Mouse (Mus musculus) myocyte (in vitro differentiated cells): ENCODE results near the gene Dtx4.

Experiments used
- E2F4 ChIP-seq: IDR thresholded peaks from one replicate; pipeline ENCODE4 v1.6.1; 2011; ENCODE audit warnings: mild to moderate bottlenecking, control low read depth, moderate library complexity; ENCODE audit not compliant: insufficient read depth
- MYOG ChIP-seq, 3 experiments: IDR thresholded peaks; one replicate each; pipeline ENCODE4 v1.6.1; 2011; ENCODE audit warnings: control low read depth in 2 of 3, low read depth in 2 of 3, mild to moderate bottlenecking in 2 of 3; ENCODE audit not compliant: insufficient read length in 2 of 3, control insufficient read depth in 1 of 3, insufficient read depth in 1 of 3
- POLR2A ChIP-seq: IDR thresholded peaks from one replicate; pipeline ENCODE4 v1.6.1; 2011; ENCODE audit warnings: low read depth, mild to moderate bottlenecking, control low read depth, moderate library complexity; ENCODE audit not compliant: insufficient read length
- POLR2AphosphoS2 ChIP-seq: IDR thresholded peaks from one replicate; pipeline ENCODE4 v1.6.1; 2011; ENCODE audit warnings: low read depth, control low read depth; ENCODE audit not compliant: insufficient read length
- REST ChIP-seq: IDR thresholded peaks from one replicate; pipeline ENCODE4 v1.6.1; 2011; ENCODE audit warnings: mild to moderate bottlenecking, control low read depth, moderate library complexity; ENCODE audit not compliant: insufficient read depth, insufficient read length
- SRF ChIP-seq: IDR thresholded peaks from one replicate; pipeline ENCODE4 v1.6.1; 2011; ENCODE audit warnings: low read depth; ENCODE audit not compliant: control insufficient read depth, insufficient read length
- TCF12 ChIP-seq: IDR thresholded peaks from one replicate; pipeline ENCODE4 v1.6.1; 2011; ENCODE audit warnings: mild to moderate bottlenecking, control low read depth; ENCODE audit not compliant: poor library complexity, insufficient read depth, severe bottlenecking
- USF1 ChIP-seq: IDR thresholded peaks from one replicate; pipeline ENCODE4 v1.6.1; 2011; ENCODE audit warnings: low read depth, mild to moderate bottlenecking, control low read depth, moderate library complexity

- no peak for TF ChIP-seq USF1
- no peak for TF ChIP-seq E2F4
- no peak for TF ChIP-seq REST
- TF ChIP-seq POLR2A: no peak
- no peak for TF ChIP-seq MYOG (IDR thresholded peaks at IDR 0.05; ENCODE audit: control insufficient read depth in 1 of 3, insufficient read depth in 1 of 3, insufficient read length in 2 of 3, low read depth in 2 of 3)
- TF ChIP-seq POLR2AphosphoS2: no peak
- no peak for TF ChIP-seq TCF12
- no peak for TF ChIP-seq SRF
Observed at GRCm38 (mm10) chr19:12541644-12542043, 40.4 kb upstream of the Dtx4 start.
